Mouse (Mus musculus): Measurements from ENCODE around the gene Abhd13. TPM values are rescaled to one million over a fixed set of nuclear protein-coding genes. Genes with fewer than 3 reads are reported as not detected.

The Abhd13 gene
- total and polyA plus RNA-seq, 2 experiments from 2014 or later, result 12.3 to 21.3 TPM

DNA sequence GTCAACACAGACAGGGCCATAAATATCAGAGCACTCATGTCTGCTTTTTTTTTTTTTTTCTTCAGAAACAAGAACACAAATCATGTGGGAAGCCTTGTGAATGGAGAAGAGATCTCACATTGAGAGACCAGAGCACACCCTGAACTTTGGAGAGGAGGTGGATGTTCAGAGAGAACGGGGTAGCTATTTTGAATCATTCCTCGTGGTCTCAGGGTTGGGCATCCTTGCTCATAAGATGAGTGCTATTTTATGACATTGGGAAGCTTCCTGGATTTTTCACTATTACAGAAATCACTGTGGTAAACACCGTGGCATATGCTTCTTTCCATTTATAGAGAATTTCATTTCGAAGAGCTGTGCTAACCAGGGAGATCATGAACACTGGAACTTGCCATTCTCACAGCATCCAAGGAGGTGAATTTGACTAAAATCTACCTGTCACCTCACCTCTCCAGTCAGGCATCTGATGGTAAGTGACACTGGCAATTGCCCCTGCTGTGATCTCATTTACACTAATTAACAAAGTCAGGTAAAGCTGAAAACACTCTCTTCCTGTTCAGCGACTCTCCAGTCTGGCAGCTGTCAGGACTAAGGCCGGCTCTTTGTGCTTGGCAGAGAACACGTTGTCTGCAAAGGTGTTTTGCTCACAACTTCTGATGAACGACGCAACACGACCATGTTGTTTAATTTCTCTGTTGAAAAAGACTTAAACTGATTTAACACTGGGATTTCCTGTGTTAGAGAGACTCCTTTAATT is 28.2 kb upstream of the Abhd13 start:
- 66% methylated on average over 10 of the region's 10 CpGs for WGBS
- TF ChIP-seq CTCF (IDR thresholded peaks at IDR 0.05), result no peak
- peak; percentile 60 for DNase-seq (ENCODE audit: low spot score)

GRCm38 (mm10) chr8:9958338-9958737 is 19.2 kb upstream of the Abhd13 start:
- ATAC-seq (ENCODE audit: low FRiP score), result no peak
- no peak overlapping the region for H3K4me2 ChIP-seq (ENCODE audit: low read depth, low read length, poor library complexity, severe bottlenecking)
- no peaks in the 10 kb centered on the region for H3K27me3 ChIP-seq (ENCODE audit: insufficient read depth, low read length)
- no peaks in the 10 kb centered on the region for H3K4me1 ChIP-seq (ENCODE audit: insufficient read depth, low read length)
- TF ChIP-seq CTCF (IDR thresholded peaks at IDR 0.05), result no peak
- DNase-seq (ENCODE audit: low spot score), result no peak
- no peaks in the 10 kb centered on the region for H3K9me3 ChIP-seq (ENCODE audit: low read length)
- H3K27ac ChIP-seq (ENCODE audit: low read depth, low read length), result no peak overlapping the region
- H3K9ac ChIP-seq (replicated peaks; ENCODE audit: low read length, poor library complexity, severe bottlenecking), result no peak overlapping the region
- no peaks in the 10 kb centered on the region for H3K36me3 ChIP-seq (ENCODE audit: insufficient read depth, low read length)
- no peak overlapping the region for H3K4me3 ChIP-seq (ENCODE audit: low read depth, low read length)
- WGBS, result 75% methylated on average over 4 of the region's 4 CpGs

More for the DNA sequence above, 28.2 kb upstream of the Abhd13 start:
- Histone ChIP-seq H3K36me3 (ENCODE audit: insufficient read depth, low read length) (no peaks in the 10 kb centered on the region), H3K4me3 (ENCODE audit: low read depth, low read length) (no peak overlapping the region), H3K27me3 (ENCODE audit: insufficient read depth, low read length) (no peaks in the 10 kb centered on the region), H3K4me2 (ENCODE audit: low read depth, low read length, poor library complexity, severe bottlenecking) (no peak overlapping the region), H3K9me3 (ENCODE audit: low read length) (no peaks in the 10 kb centered on the region), H3K27ac (ENCODE audit: low read depth, low read length) (no peak overlapping the region), H3K4me1 (ENCODE audit: insufficient read depth, low read length) (no peaks in the 10 kb centered on the region), H3K9ac (replicated peaks; ENCODE audit: low read length, poor library complexity, severe bottlenecking) (no peak overlapping the region)
- ATAC-seq (ENCODE audit: low FRiP score), result no peak

- Histone ChIP-seq H3K4me3 (ENCODE audit: low read depth, low read length) (no peak overlapping the region), H3K9me3 (ENCODE audit: low read length) (no peaks in the 10 kb centered on the region), H3K9ac (replicated peaks; ENCODE audit: low read length, poor library complexity, severe bottlenecking) (no peak overlapping the region), H3K27ac (ENCODE audit: low read depth, low read length) (no peak overlapping the region), H3K27me3 (ENCODE audit: insufficient read depth, low read length) (no peaks in the 10 kb centered on the region), H3K36me3 (ENCODE audit: insufficient read depth, low read length) (no peaks in the 10 kb centered on the region), H3K4me1 (ENCODE audit: insufficient read depth, low read length) (no peaks in the 10 kb centered on the region), H3K4me2 (ENCODE audit: low read depth, low read length, poor library complexity, severe bottlenecking) (no peak overlapping the region)
- no peak for ATAC-seq (ENCODE audit: low FRiP score)
- no peak for TF ChIP-seq CTCF (IDR thresholded peaks at IDR 0.05)
- WGBS, result 92% methylated on average over 2 of the region's 2 CpGs
- no peak for DNase-seq (ENCODE audit: low spot score)
These were observed 17.6 kb upstream of the Abhd13 start for GRCm38 (mm10) chr8:9959919-9960318.

- no peak for TF ChIP-seq CTCF (IDR thresholded peaks at IDR 0.05)
- DNase-seq (ENCODE audit: low spot score) (no peak), ATAC-seq (ENCODE audit: low FRiP score) (no peak)
- H3K9ac ChIP-seq (replicated peaks; ENCODE audit: low read length, poor library complexity, severe bottlenecking), result no peak overlapping the region
- no peak overlapping the region for H3K27ac ChIP-seq (ENCODE audit: low read depth, low read length)
- H3K4me2 ChIP-seq (ENCODE audit: low read depth, low read length, poor library complexity, severe bottlenecking), result no peak overlapping the region
- no peaks in the 10 kb centered on the region for H3K9me3 ChIP-seq (ENCODE audit: low read length)
- WGBS, result 96% methylated on average over 9 of the region's 9 CpGs
- H3K4me1 ChIP-seq (ENCODE audit: insufficient read depth, low read length), result peaks cover 4% of the 10 kb centered on the region; the same call in 1 of the 2 replicates
- no peaks in the 10 kb centered on the region for H3K27me3 ChIP-seq (ENCODE audit: insufficient read depth, low read length)
- H3K36me3 ChIP-seq (ENCODE audit: insufficient read depth, low read length), result peaks cover 27% of the 10 kb centered on the region
- H3K4me3 ChIP-seq (ENCODE audit: low read depth, low read length), result no peak overlapping the region
These were observed 5.6 kb upstream of the Abhd13 start for GRCm38 (mm10) chr8:9971866-9972265.

GRCm38 (mm10) chr8:9975276-9975675 is 2.2 kb upstream of the Abhd13 start:
- TF ChIP-seq CTCF (IDR thresholded peaks at IDR 0.05), result no peak
- Histone ChIP-seq H3K4me2 (ENCODE audit: low read depth, low read length, poor library complexity, severe bottlenecking) (peak overlapping the region; percentile 68), H3K4me1 (ENCODE audit: insufficient read depth, low read length) (peaks cover 19% of the 10 kb centered on the region), H3K36me3 (ENCODE audit: insufficient read depth, low read length) (peaks cover 27% of the 10 kb centered on the region), H3K27me3 (ENCODE audit: insufficient read depth, low read length) (no peaks in the 10 kb centered on the region), H3K9ac (replicated peaks; ENCODE audit: low read length, poor library complexity, severe bottlenecking) (0 out of 2 replicates have a peak overlapping the region, but pooled peaks have one; percentile 66), H3K4me3 (ENCODE audit: low read depth, low read length) (peak overlapping the region; percentile 66), H3K9me3 (ENCODE audit: low read length) (no peaks in the 10 kb centered on the region), H3K27ac (ENCODE audit: low read depth, low read length) (no peak overlapping the region)
- DNase-seq (ENCODE audit: low spot score), result no peak
- no peak for ATAC-seq (ENCODE audit: low FRiP score)
- 58% methylated on average over 5 of the region's 5 CpGs for WGBS

- no peaks in the 10 kb centered on the region for H3K9me3 ChIP-seq (ENCODE audit: low read length)
- H3K27me3 ChIP-seq (ENCODE audit: insufficient read depth, low read length), result no peaks in the 10 kb centered on the region
- H3K4me1 ChIP-seq (ENCODE audit: insufficient read depth, low read length), result peaks cover 19% of the 10 kb centered on the region
- WGBS, result under 1% methylated on average over 47 of the region's 47 CpGs
- H3K4me2 ChIP-seq (ENCODE audit: low read depth, low read length, poor library complexity, severe bottlenecking), result peak overlapping the region; percentile 68
- H3K9ac ChIP-seq (replicated peaks; ENCODE audit: low read length, poor library complexity, severe bottlenecking), result peak overlapping the region; percentile 66
- peaks cover 25% of the 10 kb centered on the region for H3K36me3 ChIP-seq (ENCODE audit: insufficient read depth, low read length)
- H3K4me3 ChIP-seq (ENCODE audit: low read depth, low read length), result peak overlapping the region; percentile 66
- peak; percentile 81 for TF ChIP-seq CTCF (IDR thresholded peaks at IDR 0.05)
- DNase-seq (ENCODE audit: low spot score) (peak; percentile 99), ATAC-seq (ENCODE audit: low FRiP score) (peak; percentile 96)
- peak overlapping the region; percentile 19; the same call in 1 of the 2 replicates for H3K27ac ChIP-seq (ENCODE audit: low read depth, low read length)
These were observed 1.5 kb upstream of the Abhd13 start for GRCm38 (mm10) chr8:9975898-9976611.

All from midbrain, postnatal 0 days (tissue).